Mouse (Mus musculus) left cerebral cortex, adult 2 months (tissue): Measurements from ENCODE around the gene Khnyn. TPM values are rescaled to one million over a fixed set of nuclear protein-coding genes. Genes with fewer than 3 reads are reported as not detected.

ENCODE experiments used
- DNase-seq, 2 experiments: peaks; one replicate each; pipeline ENCODE4 v3.0.0; 2021 to 2022; ENCODE audit warnings: low spot score in 2 of 2, mixed read lengths in 1 of 2; ENCODE audit errors: extremely low spot score in 1 of 2
- H3K27ac ChIP-seq: fragments of 200-600 bp; 2 replicates; pipeline ENCODE4 v1.8.1; 2022
- H3K4me3 ChIP-seq: fragments of 200-600 bp; 2 replicates; pipeline ENCODE4 v1.8.1; 2022
- CTCF ChIP-seq: fragments of 200-600 bp; IDR thresholded peaks from 2 replicates; pipeline ENCODE4 v1.8.1; 2022; ENCODE audit warnings: antibody characterized with exemption, mild to moderate bottlenecking, moderate library complexity
- intact Hi-C: fragments of 180-260 bp; cut with DNase I; formaldehyde crosslinking; loops from one replicate; pipeline ENCODE4 v1.15.1; 2025
- long read RNA-seq, 2 experiments: library from polyadenylated mRNA; stranded (forward); transcript quantifications; one replicate each; pipeline ENCODE4 v2.0.0; 2021; ENCODE audit warnings: borderline mapping rate in 2 of 2
- total RNA-seq, 2 experiments: library from RNA; stranded (reverse); gene quantifications; 2 replicates each; pipeline ENCODE4 v1.2.3; 2021

Gene Khnyn
- 10 to 100 TPM; 11.9 to 12.0 TPM for total RNA-seq
- long read RNA-seq, experiment 1, full-length matches to known transcripts = 17 of 25 reads
- long read RNA-seq, experiment 1, partial matches to known transcripts = 2 of 25 reads
- long read RNA-seq, experiment 1, other reads (novel, unspliced or antisense) = 6 of 25 reads
- long read RNA-seq, experiment 2, transcript Khnyn-201 (8 exons, 3,898 nt) = major isoform, 13 of 20 reads
- long read RNA-seq, experiment 2, partial matches to known transcripts = 0 of 20 reads
- long read RNA-seq, experiment 2, other reads (novel, unspliced or antisense) = 7 of 20 reads

DNA sequence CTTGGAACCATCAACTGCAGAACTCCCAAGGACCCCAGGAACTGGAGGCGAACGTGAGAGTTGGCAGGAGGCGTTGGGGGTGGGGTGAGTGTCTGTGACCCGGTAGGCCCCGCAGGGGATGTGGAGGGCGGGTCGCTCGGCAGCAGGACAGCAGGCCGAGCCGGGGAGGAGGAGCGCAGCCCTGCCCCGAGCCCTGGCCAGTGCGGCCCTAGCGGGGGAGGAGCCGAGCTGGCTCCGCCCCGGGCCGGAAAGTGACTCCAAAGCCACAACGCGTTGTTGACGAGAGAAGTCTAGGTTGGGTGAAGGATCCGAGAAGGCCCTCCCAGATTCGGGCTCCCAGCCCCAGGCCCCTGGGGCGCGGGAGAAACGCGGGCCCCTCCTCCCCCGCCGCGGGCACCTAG is at the start of gene Khnyn:
TSS of gene Khnyn (plus strand) at position 235 of the 401 bp plus-strand sequence.
- no peak for TF ChIP-seq CTCF
- intact Hi-C loops = no loop called here
- H3K4me3 ChIP-seq = peak within 1 kb of the TSS; percentile 91

GRCm38 (mm10) chr14:55838312-55838711 is 46.4 kb upstream of the Khnyn start:
- no peak for TF ChIP-seq CTCF
- no peak for DNase-seq
- intact Hi-C loops = no loop called here

More for the DNA sequence above, at the start of gene Khnyn:
- peak within 1 kb of the TSS; percentile 89 for H3K27ac ChIP-seq
- peak; percentile 76 to 80 for DNase-seq

GRCm38 (mm10) chr14:55838740-55839139 is 46.0 kb upstream of the Khnyn start:
- TF ChIP-seq CTCF = peak; percentile 13
- Histone ChIP-seq H3K27ac (no peak overlapping the region), H3K4me3 (no peak overlapping the region)
- no peak for DNase-seq
- intact Hi-C loops = no loop called here

More at GRCm38 (mm10) chr14:55838312-55838711, 46.4 kb upstream of the Khnyn start:
- Histone ChIP-seq H3K27ac (no peak overlapping the region), H3K4me3 (no peak overlapping the region)

DNA sequence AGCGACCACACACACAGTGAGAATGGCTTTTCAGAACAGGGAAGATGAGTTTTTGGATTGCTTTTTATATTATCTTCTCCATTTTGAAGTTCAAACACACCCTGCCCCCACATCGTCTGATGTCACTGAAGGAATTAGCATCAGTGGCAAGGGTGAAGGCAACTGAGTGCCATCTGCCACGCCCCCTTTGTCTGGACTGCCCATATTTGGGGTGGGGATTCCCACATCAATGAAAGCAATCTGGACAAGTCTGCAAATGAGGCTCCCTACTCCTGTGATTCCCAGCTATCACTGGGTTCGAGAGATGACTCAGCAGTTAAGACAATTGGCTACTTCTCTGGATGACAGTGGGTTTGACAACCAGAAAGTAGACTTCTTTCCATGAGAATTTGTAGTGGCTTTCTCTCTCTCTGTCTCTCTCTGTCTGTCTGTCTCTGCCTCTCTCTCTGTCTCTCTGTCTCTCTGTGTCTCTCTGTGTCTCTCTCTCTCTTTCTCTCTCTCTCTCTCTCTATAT is 43.8 kb upstream of the Khnyn start:
- intact Hi-C loops = no loop called here

GRCm38 (mm10) chr14:55842794-55843193 is 42.0 kb upstream of the Khnyn start:
- intact Hi-C loops = no loop called here
- TF ChIP-seq CTCF = peak; percentile 48
- no peak overlapping the region for H3K27ac ChIP-seq
- no peak for DNase-seq
- H3K4me3 ChIP-seq = no peak overlapping the region

More for the DNA sequence above, 43.8 kb upstream of the Khnyn start:
- no peak overlapping the region for H3K4me3 ChIP-seq
- no peak for TF ChIP-seq CTCF
- no peak overlapping the region for H3K27ac ChIP-seq
- DNase-seq = no peak

DNA sequence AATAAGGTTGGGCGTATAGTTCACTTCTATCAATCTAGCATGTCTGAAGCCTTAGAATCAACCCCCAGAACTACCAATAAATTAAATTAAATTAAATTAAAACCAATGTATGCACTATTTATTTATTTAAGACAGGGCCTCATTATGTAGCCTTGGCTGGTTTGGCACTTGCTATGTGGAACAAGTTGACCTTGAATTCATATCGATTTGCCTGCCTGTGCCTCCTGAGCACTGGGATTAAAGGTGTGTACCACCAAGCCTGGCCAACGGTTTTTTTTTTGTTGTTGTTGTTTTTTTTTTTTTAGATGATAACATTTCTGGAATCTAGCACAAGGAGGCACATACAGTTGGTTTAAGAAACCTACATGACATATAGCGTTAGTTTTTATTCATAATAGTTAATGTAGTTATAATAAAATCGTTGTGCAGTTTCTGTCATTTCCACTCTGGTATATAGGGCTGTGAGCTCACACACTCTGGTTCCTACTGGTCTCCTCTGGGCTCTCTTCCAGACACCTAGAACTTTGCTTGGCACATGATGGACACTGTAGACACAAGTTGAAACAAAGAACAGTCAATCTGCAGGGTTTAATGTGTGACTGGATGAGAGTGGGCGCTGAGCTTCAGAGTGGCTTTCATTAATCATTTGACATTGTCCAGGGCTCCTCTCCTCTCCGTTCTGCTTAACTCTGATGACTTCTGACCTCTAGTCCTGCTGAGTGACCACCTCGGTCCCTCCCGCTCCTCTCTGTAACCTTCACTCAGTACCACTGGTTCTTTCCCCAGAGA is 39.0 kb upstream of the Khnyn start:
- intact Hi-C loops = no loop called here

DNA sequence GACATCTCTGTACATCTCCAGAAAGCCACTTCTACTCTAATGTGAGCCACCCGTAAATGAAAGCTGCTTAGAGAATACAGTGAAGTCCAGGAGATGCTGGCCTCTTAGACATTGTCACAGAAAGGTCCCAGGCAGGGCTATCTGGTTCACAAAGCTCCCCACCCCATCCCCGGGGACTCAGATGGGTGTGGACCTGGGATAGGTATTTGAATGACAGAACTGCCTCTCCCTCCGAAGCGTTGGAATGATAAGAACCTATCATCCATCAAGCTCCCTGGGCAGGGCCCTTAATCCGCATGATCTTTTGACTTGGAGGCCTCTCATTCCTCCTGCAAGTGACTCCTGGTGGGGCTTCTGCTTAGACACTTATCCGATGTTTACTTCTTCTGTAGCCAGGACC is 33.9 kb upstream of the Khnyn start:
- DNase-seq = no peak
- no peak overlapping the region for H3K27ac ChIP-seq
- intact Hi-C loops = no loop called here
- TF ChIP-seq CTCF = no peak
- H3K4me3 ChIP-seq = no peak overlapping the region

More for the DNA sequence above, 39.0 kb upstream of the Khnyn start:
- DNase-seq = no peak
- no peak for TF ChIP-seq CTCF
- Histone ChIP-seq H3K27ac (no peak overlapping the region), H3K4me3 (no peak overlapping the region)

GRCm38 (mm10) chr14:55852646-55853551 is 31.8 kb upstream of the Khnyn start:
- no peak for DNase-seq
- no peak for TF ChIP-seq CTCF
- Histone ChIP-seq H3K4me3 (no peak overlapping the region), H3K27ac (no peak overlapping the region)
- intact Hi-C loops = no loop called here

- peak in 1 of 2 experiments; percentile 28 for DNase-seq
- H3K27ac ChIP-seq = peak within 1 kb of the TSS; percentile 54
- intact Hi-C loops = no loop called here
These were observed 31.0 kb upstream of the Khnyn start, which contains the start of gene Nynrin for GRCm38 (mm10) chr14:55853621-55854285. Nynrin (plus strand) TSS chr14:55854010.

DNA sequence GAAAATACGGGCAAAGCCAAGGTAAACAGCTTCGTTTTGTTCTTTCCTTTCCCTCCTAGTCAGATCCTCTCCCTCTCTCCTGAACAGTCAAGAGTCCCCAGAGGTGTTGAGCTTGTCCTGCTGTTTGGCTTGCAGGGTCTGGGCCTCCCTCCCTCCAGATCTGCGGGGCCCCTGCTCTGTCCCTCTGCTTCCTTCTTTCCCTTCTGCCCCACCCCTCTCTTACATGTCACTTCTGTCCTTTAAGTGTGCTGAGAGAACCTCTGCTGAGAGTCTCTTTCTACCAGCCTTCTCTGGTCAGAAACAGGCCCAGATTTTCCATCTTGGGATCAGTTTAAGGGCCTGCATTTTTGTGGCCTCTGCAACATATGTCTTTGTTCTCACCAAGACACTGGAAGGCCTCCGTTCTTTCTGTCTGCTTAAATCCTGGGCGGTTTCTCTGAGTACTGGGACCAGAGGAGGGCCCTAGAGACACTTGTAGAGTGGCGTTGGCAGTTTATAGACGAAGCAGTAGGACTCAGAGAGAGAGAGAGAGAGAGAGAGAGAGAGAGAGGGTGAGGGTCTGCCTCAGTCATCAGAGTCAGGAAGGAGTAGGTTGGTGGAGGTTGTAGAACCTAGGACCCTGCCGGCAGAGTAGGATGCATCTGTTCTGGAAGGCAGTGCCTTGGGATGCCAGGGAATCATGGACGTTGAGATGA is 30.2 kb upstream of the Khnyn start:
- Histone ChIP-seq H3K27ac (peak overlapping the region; percentile 54), H3K4me3 (peak overlapping the region; percentile 61)
- no peak for TF ChIP-seq CTCF
- intact Hi-C loops = no loop called here
- no peak for DNase-seq

More at GRCm38 (mm10) chr14:55853621-55854285, 31.0 kb upstream of the Khnyn start, which contains the start of gene Nynrin:
- peak within 1 kb of the TSS; percentile 61 for H3K4me3 ChIP-seq
- TF ChIP-seq CTCF = no peak
